Mouse (Mus musculus) neural tube, embryonic 10.5 days (tissue): ENCODE measurements around the gene Olfr170.
"Not testable (repeated sequence)": the region's sequence is repeated elsewhere in the genome, so short reads cannot be mapped to it uniquely, and the experiment has no call there.

Source experiments
- DNase-seq: peaks from one replicate; pipeline ENCODE4 v3.0.0-alpha.2; 2017; ENCODE audit warnings: low spot score; ENCODE audit errors: extremely low spot score

The Olfr170 gene

DNA sequence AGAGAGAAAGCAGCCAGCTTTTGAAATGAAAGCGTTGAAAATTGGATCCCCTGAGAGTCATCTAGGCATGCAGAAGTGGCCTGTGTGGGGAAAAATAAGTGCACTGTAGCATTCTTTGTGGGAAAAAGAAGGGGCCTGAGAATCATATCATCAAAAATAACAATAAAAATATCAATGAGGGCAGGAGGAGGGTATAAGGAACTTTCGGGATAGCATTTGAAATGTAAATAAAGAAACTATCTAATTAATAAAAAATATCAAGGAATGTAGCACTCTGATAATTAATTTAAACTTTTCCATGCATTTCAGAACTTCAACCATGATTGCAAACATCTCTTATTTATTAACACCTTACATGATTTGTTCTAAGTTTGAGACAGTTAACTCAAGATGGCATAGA lies at the start of gene Olfr170:
Olfr170 (minus strand) TSS at position 101 of the 400 bp plus-strand sequence.
- not testable (repeated sequence) for DNase-seq

DNA sequence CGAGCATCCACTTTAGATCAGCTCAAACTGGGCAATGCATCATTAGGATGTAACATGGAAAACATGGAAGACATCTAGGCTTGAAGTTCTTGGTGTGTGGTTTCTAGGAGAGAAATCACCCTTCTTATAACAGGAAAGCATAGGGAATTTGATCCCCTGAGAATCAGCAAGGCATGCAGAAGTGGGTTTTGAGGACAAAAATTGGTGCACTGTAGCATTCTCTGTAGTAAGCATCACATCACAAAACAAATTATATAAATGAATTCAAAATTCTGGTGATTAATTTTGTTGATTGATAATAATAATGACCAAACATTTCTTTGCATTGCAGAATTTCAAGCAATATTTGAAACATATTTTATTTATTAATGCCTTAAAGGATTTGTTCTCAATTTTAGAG lies 18.1 kb upstream of the Olfr170 start, which contains the start of gene Olfr171:
Olfr171 (minus strand) TSS at position 101 of the 400 bp plus-strand sequence.
- no peak for DNase-seq

DNA sequence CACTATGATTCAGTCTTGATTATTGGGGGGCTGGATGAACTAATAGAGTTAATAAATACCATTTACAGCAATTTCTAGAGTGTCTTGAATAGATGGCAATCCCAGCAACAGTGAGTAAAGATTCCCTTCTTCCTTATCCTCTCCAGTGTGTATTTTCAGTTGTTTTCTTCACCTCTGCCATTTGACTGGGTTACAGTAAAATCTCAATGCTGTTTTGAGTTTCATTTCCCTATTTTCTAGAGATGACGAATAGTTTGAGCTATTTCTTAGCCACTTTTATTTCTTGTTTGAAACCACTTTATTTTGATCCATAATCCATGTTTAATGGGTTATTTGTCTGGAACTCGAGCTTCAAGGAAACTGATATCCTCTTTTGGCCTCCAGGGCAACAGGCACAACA lies 8.5 kb downstream of the Olfr170 start:
- DNase-seq: no peak

DNA sequence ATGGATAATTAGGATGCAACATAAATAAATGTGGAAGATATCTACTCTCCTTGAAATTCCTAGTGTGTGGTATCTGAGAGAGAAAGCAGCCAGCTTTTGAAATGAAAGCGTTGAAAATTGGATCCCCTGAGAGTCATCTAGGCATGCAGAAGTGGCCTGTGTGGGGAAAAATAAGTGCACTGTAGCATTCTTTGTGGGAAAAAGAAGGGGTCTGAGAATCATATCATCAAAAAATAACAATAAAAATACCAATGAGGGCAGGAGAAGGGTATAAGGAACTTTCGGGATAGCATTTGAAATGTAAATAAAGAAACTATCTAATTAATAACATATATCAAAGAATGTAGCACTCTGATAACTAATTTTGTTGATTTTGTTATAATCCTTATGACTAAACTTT lies 40.0 kb downstream of the Olfr170 start, which contains the start of gene Olfr169:
Olfr169 (minus strand) TSS at position 101 of the 400 bp plus-strand sequence.
- DNase-seq: not testable (repeated sequence)
